Mouse (Mus musculus) cerebellum, adult (tissue): ENCODE results near the gene Cfl1.

ENCODE experiments used
- ATAC-seq: cut with Nextera tagmentation; 2 replicates; pipeline ENCODE4 v1.9.2; 2017; ENCODE audit warnings: mild to moderate bottlenecking, moderate library complexity, mixed read lengths; ENCODE audit not compliant: insufficient number of reproducible peaks, low FRiP score, low TSS enrichment

Cfl1 gene

DNA sequence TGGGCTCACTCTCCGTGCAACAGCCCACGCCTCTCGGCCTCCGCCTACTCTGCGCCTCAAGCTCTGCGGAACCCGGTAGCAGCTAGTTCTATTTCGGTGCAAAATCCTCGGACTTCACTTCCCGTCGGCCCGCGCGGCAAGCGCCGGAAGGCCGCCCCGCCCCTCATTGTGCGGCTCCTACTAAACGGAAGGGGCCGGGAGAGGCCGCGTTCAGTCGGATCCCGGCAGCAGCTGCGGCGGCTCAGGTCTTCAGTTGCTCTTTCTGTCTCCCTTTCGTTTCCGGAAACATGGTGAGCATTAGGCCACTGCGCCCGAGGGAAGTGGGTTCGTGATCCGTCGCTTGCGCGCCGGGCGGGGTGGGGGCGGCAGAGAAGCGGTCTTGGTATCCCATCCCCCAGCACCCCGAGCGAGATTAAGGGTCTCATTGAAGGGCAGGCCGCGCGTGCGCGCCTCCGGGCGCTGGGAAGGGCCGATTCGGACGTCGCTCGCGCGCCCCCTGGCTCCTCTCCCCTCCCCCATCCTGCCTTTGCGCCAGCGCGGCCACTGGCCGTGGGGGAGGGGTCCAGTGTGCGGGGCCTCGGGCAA, at the start of gene Cfl1:
Gene Cfl1, plus strand, starts transcription at position 143 of the 585 bp plus-strand sequence.
- peak; percentile 31; the same call in 1 of the 2 replicates for ATAC-seq

DNA sequence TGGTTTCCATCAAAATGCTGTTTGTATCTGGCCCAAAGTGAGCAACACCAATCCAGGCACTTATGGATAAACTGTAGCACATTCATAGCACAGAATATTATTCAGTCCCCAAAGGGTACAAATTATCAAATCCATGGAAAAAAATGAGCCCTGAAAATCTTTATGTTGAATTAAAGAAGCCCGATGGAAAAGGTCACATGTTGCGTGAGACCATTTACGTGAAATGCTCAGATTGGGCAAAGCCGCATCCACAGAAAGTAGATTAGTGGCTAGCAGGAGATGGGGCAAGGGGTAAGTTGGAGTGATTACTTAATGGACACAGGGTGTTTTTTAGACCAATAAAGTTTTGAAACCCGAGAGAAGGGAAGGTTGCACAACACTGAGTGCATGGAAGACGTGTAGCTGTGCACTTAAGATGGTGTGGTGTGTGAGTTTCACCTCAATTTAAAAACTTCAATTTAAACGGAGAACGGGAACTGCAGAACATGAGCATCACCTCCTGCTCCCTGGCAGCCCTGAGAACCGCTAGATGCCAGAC, 45.8 kb upstream of the Cfl1 start:
- ATAC-seq: no peak

DNA sequence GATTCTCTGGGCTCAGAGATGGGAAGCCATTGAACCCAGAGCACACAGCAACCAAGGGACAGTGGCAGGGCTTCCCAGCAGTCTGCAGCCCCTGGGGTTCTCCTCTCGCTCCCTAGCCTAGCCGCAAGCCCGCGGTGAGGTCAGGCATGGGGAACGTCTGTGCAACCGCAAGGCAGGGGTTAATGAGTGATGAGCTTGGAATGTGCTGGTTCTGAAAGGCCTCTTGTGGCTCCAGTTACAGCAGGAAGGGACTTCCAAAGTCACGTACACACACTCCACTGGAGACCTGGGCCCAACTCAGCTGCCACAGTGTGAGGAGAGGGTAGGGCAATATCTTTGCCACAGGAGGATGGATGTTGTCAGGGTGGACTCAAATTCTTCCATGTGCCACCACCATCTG, 45.3 kb upstream of the Cfl1 start:
- no peak for ATAC-seq

DNA sequence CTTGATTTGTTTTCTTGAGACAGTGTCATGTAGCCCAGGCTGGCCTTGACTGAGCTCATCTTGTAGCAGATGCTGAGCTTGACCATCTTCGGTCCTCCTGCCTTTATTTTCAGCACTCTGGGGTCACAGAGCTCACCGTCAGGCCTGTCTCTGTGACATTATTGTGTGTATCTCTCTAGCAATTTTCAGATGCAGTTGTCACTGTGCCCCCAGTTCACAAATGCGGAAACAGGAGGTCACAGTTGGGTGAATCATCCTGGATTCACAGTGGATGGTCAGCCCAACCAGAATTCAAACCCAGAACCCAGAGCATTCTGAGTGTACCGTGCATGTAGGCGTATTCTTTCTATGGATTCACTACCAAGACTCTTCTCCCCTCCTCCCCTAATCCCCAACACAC, 44.5 kb upstream of the Cfl1 start:
- ATAC-seq: no peak

DNA sequence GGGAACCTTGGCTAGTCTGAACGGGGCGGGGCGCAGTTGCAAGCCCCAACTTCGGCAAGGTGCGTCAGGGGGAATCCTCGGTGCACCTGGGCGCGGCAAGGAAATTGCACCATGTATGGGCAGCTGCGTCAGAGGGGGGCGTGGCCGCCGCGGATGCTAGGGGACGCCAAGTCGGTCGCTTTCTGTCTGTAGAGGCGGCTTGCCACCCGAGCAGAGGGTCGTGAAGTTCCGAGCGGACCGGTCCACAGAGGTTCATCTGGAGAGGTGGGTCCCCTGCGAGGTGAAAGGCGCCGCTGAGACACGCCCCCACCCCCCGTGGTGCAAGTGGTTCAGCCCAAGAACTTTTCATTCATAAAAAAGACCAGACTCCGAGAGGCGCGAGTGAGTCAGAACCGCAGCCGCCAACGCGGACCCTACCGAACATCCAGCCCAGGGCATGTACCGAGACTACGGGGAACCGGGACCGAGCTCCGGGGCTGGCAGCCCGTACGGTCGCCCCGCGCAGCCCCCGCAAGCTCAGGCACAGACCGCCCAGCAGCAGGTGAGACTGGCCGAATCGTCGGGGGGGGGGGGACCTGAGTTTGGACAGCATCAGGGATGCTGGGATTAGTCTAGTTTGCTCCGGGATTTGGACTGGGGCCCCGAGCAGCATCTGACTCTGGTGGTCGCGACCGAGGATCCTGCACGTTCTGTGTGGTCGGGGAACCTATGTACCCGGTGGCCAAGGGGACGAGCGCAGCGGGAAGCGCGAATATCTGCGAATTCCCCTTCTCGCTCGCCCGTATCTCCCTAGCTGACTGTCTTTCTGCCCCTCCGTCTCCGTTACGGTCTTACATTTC, 42.5 kb upstream of the Cfl1 start, which contains the start of gene Fosl1:
Gene Fosl1, plus strand, starts transcription at position 33 of the 839 bp plus-strand sequence.
- 0 out of 2 replicates have a peak, but pooled peaks have one; percentile 3 for ATAC-seq

DNA sequence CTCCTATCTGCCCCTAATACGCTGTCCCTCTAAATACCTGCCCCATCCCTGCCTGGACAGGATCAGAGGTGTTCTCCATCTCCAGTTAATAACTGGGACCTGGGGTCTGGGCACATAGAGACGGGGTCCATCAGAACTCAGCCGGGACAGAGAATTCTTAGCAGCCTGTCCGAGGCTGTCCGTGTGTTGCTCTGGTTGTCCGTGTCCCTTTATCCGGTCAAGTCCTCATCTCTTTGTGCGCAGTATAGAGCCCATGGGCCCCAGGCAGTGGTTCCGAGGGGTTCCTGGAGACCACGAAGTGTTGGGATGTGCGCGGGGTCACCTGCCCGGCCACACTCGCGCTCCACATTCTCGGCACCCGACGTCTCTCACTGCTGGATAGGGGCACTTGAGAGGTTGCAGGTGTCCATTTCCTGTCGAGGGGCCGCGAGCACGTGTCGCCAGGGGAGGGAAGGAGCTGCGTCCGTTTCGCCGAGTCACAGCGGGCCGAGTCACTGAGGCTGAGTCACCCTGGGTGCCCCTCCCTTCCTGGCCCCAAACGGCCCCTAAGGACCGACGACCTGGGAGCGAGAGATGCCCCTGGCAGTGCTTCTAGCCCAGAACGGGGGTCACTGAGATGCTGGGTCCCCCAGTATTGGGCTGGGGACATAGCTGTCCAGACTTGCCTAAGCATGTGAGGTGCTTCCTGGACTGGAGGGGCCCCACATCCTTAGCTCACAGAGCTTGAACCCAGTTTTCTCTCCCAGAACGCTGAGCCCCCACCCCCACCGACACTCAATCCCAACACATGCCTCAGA, 41.7 kb upstream of the Cfl1 start:
- no peak for ATAC-seq

DNA sequence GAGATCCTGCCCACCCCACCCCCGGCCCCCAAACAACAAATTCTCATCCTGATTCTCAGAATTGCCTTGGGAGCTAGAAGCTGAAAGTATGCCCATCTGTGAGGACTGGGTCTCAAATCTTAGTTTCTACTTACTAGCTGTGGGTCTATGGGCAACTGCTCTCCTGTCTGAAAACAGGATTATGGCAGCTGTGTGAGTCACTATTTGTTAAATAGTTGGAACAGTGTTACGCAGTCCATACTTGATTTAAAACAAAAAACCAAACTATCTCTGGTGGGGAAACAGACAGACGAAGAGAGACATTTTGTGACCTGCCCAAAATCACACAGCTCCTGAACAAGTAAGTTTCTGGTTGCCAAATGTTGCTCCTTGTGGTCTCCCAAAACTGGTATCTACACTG, 40.6 kb upstream of the Cfl1 start:
- ATAC-seq: no peak

DNA sequence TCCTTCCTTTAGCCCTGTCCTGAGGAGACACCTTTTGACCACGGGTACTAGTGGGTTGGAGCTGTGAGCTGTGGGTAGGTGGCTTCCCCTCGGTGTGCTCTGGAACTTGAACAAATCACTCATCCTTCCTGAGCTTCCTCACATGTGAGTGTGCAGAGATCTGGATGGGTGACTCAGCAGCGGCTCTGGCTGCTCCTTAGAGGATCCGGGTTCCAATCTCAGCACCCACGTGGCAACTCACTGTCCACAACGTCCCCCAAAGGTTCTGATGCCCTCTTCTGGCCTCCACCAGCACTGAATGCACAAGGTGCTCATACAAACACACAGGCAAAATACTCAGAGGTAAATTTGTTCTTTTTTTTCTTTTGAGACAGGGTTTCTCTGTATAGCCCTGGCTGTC, 38.5 kb upstream of the Cfl1 start:
- ATAC-seq: no peak

DNA sequence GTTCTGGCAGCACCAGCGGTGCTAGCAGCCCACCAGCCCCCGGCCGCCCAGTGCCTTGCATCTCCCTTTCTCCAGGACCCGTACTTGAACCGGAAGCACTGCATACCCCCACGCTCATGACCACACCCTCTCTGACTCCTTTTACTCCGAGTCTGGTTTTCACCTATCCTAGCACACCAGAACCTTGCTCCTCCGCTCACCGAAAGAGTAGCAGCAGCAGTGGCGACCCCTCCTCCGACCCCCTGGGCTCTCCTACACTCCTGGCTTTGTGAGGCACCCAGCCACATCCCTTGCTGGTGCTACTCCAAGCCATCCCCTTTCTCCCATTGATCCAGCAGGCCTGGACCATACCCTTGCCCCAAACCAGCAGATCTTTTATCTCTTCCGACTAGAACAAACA, 35.2 kb upstream of the Cfl1 start:
- ATAC-seq: no peak

DNA sequence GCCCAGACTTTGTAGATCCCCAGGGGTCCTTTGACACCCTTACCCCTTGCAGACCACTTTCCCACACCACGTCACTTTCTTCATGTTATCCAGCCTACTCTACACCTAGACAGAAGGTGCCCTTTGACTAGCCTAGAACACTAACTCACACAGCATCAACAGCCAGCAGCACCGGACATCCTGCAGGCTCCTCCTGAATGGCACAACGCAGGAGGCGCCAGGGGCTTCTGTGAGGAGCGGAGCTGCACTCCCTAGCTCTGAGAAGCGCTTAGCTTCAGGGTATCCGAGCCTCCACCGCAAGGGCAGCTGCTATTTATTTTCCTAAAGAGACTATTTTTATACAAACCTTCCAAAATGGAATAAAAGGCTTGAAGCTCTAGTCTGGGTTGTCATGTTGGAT, 34.7 kb upstream of the Cfl1 start:
- no peak for ATAC-seq

DNA sequence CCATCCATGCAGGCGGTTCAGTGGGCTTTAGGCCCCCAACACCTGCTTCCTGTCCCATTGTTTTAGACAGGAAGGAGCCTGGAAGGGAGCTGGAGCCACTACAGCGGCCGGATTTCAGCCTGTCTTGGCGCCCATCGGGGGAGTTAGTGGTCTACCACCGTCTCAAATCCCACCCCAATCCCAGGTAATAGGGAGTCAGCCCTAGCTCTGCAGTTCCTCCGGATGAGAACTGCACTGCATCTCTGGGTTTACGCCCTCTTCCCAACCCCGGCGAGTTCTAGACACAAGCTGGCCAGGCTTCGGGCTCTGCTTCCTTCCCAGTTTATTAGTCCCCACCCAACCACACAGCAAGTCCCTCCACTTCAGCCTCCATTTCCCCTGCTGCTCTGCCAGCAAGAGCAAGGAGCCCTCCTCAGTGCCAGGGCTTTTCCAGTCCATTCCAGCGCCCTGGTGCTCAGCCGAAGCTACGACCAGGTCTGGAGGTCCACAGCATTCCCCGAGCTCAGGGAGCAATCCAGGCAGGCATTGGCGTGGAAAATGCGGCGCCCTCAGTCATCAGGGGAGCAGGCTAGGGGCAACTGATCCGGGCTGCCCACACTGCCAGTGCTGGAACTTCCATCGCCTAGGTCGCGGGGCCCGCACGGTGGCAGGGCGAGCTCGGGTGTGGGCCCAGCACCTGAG, 33.9 kb upstream of the Cfl1 start:
- ATAC-seq: no peak

DNA sequence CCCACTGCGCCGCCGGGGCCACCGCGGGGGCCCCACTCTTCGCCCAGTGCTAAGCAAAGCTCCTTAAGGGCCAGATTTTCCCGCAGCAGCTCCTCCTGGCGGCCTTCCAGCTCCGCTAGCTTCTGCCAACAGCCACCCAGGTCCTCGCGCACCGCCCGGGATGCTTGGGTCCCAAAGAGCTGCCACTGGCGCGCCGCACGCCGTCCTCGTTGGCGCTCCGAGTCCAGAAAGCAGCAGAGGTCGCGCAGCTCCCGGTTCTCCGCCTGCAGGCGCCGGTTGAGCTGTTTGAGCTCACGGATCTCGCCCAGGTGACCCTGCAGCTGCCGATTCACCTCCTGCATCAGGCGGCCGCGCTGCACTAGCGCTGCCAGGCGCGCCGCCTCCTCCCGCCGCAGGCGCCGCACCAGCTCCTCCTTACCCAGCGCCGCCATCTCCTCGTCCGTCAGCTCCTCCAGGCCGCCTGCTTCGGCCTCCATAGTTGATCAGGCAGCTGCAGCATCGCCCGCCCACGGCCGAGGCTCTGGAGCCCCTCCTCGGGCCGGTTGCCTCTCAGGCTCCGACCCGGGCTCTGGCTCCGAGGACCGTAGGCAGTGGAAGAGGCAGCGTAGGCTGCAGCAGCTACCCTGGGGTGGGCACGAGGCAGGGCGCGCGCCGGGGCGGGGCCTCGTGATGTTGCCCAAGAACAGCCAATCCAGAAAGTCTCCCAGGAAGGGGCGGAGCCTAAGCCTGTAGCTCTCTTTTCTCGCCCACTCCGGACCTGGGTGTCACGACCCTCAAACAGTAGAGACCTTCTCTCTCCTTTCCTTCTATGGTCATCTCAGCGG, 33.1 kb upstream of the Cfl1 start:
- ATAC-seq: peak; percentile 84

DNA sequence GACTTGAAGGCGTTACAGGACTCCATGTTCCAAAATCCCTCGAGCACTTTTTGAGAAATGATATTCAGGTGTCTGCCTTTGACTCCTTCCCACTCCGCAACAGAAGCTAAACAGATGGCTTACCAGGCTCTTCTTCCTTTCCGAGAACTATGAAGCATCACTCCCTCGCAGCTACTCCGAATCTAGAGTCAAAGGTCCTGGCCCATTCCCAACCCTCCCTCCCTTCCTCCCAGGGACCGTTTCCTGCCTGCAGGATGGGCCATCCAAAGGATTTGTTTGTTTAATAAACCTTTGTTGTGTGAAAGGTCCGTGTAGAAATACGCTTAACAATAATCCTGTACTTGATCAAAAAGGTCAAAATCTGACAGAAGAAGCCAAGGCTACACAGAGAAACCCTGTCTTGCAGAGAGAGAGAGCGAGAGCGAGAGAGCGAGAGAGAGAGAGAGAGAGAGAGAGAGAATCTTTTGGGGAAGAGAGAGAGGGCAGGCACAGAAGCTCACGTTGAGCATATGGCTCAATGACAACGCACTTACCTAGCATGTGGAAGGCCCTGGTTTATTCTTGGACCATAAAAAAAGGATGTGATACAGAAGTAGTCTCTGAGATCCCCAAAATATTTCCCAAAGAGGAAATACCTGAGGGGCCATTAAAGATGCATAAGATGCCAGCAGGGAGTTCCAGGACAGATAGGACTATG, 32.4 kb upstream of the Cfl1 start, which contains the start of gene Ccdc85b:
Gene Ccdc85b, minus strand, starts transcription at position 149 of the 697 bp plus-strand sequence.
- no peak for ATAC-seq

DNA sequence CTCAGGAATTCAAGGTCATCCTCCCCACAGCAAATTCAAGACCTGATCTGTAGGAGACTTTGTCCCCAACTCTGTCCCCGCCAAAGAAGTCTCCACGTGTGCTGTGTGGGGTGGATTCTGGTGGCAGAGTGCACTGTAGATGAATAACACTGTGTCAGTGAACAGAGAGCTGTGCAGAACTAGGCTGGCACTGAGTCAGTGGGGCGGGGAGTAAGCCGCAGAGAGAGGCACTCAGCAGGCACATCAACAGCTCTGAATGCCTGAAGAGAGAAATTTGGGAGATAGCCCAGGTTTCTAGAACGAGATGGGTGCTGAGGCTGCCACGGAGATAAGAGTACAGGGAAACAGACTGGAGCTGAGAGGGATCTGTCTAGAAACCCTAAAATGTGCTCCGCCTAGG, 31.2 kb upstream of the Cfl1 start:
- ATAC-seq: no peak

DNA sequence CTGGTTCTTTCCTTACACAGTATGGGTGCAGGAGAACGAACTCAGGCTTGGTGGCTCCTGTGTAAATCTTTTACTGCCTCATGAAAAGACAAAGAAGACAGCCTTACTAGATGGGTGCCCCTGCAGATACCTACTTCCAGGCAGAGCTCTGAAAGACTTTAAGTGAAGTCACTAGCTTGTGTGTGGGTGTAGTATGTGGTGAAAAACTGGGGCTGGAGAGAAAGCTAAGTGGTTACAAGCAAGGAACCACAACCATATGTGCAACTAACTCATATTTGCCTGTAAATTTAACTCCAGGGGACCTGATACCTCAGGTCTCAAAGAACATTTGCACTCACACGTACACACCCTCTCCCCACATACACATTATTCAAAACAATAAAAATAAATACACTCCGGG, 30.4 kb upstream of the Cfl1 start:
- ATAC-seq: no peak

DNA sequence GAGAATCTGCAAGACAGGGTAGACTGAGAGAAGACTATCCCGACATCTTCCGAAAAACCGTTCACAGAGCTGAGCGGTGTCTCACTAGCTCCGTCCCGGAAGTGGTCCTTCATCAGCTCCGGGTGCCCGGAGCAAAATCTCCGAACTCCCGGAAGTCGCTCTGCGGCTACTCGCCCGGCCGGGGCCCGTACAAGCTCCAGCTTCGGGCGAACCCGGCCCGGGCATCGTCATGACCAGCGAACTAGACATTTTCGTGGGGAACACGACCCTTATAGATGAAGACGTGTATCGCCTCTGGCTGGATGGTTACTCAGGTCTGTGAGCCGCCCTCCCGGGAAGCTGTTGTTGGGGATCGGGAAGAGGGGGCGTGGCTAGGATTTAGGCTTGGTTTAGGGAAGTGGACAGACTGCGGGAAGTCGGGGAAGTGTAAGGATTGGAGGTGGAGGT, 29.8 kb upstream of the Cfl1 start, which contains the start of gene Fibp:
Gene Fibp, plus strand, starts transcription at position 151 of the 447 bp plus-strand sequence.
- peak; percentile 21; the same call in 1 of the 2 replicates for ATAC-seq

DNA sequence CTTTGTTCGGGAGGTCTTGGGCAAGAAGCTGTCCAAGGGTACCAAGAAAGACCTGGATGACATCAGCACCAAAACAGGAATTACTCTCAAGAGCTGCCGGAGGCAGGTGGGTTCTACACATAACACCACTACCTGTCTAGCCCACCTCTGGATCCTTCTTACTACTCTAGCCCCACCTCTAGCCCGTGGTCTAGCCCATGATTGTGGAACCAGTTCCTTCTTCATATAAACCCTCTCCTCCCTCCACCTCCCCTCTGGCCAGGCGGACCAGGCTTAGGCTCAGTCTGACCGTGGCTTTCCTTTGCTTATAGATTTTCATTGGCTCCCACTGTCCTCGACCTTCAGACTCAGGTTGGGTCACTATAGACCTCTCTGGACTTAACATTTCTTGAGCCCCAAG, 28.8 kb upstream of the Cfl1 start:
- no peak for ATAC-seq

DNA sequence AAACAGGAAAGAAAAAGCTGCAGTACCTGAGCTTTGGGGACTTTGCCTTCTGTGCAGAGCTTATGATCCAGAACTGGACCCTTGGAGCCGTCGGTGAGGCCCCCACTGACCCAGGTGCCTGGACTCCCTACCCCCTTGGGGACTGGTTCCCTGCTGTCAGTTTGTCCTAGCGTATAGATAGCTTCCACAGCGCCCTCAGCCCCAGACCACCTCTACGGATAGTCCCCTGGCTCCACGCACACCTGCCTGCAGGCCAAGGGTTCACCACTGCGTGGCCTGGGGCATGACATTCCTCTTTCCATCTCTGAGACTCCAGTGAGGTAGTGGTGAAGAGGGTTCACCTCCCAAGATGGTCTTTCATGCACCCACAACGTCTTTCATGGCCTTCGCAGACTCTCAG, 27.0 kb upstream of the Cfl1 start:
- ATAC-seq: no peak
